Mouse (Mus musculus): ENCODE data around the gene Fbln7. TPM values are rescaled to one million over a fixed set of nuclear protein-coding genes. Genes with fewer than 3 reads are reported as not detected.

Gene Fbln7
- polyA plus RNA-seq, 1 experiment from 2014 or later = 2.1 TPM

- no peak for DNase-seq (ENCODE audit: low spot score)
These were observed 6.1 kb upstream of the Fbln7 start for GRCm38 (mm10) chr2:128856673-128857072.

DNA sequence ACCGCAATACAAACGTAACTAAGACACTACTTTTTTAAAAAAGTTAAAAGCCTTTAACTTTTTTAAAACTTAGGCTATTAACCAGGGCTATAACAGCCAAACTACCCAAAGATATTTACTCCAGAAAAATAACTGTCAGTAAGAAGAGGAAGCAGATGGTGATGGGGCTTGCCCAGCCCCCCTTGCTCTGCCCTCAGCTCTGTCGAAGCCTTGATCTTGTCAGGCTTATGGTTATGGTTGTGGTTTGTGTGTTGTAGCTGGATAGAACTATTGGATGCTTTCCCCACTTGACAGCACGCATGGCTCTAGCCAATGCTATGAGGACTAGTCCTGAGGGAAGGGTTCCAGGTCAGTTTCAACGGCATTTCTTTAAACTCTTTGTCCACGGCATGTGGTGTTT, 3.8 kb upstream of the Fbln7 start:
- 89% methylated on average over 6 of the region's 6 CpGs for WGBS
- Histone ChIP-seq H3K9me3 (ENCODE audit: control insufficient read depth, low read length) (no peaks in the 10 kb centered on the region), H3K4me3 (ENCODE audit: low read depth, low read length) (no peak overlapping the region), H3K4me2 (replicated peaks; ENCODE audit: low read depth, low read length) (no peak overlapping the region), H3K9ac (ENCODE audit: low read depth, low read length) (no peak overlapping the region), H3K4me1 (replicated peaks; ENCODE audit: control insufficient read depth, insufficient read depth, low read length) (no peaks in the 10 kb centered on the region), H3K27me3 (ENCODE audit: control insufficient read depth, insufficient read depth, low read length) (peaks cover under 1% of the 10 kb centered on the region; the same call in 1 of the 2 replicates), H3K36me3 (ENCODE audit: control insufficient read depth, insufficient read depth, low read length) (no peaks in the 10 kb centered on the region), H3K27ac (ENCODE audit: low read depth, low read length) (no peak overlapping the region)
- DNase-seq (ENCODE audit: low spot score) = no peak
- no peak for ATAC-seq (ENCODE audit: low FRiP score)

More at GRCm38 (mm10) chr2:128856673-128857072, 6.1 kb upstream of the Fbln7 start:
- Histone ChIP-seq H3K27me3 (ENCODE audit: control insufficient read depth, insufficient read depth, low read length) (no peaks in the 10 kb centered on the region), H3K4me1 (replicated peaks; ENCODE audit: control insufficient read depth, insufficient read depth, low read length) (no peaks in the 10 kb centered on the region), H3K27ac (ENCODE audit: low read depth, low read length) (no peak overlapping the region), H3K9me3 (ENCODE audit: control insufficient read depth, low read length) (no peaks in the 10 kb centered on the region), H3K36me3 (ENCODE audit: control insufficient read depth, insufficient read depth, low read length) (no peaks in the 10 kb centered on the region), H3K9ac (ENCODE audit: low read depth, low read length) (no peak overlapping the region), H3K4me2 (replicated peaks; ENCODE audit: low read depth, low read length) (no peak overlapping the region), H3K4me3 (ENCODE audit: low read depth, low read length) (no peak overlapping the region)
- WGBS = 87% methylated on average over 1 of the region's 1 CpGs
- no peak for ATAC-seq (ENCODE audit: low FRiP score)

DNA sequence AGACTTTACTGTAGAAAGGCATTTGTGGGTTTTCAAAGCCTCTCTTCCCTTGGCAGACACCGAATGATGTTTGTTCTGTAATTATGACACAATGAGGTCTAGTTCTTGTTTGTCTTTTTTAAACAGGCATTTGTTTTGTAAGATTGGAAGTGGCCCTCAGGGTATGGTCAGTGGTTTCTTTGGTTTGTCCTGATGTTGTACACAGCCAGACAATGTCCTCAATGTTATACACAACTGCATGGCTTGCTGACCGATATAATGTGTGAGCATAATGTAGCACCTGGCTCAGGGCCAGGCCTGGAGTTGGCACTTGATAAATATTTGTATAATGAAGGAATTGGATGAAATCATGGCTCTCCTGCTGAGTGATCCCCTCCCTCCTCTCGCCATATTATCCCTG, 2.9 kb upstream of the Fbln7 start:
- ATAC-seq (ENCODE audit: low FRiP score) = no peak
- no peak overlapping the region for H3K4me2 ChIP-seq (replicated peaks; ENCODE audit: low read depth, low read length)
- H3K36me3 ChIP-seq (ENCODE audit: control insufficient read depth, insufficient read depth, low read length) = no peaks in the 10 kb centered on the region
- H3K27ac ChIP-seq (ENCODE audit: low read depth, low read length) = no peak overlapping the region
- no peak overlapping the region for H3K9ac ChIP-seq (ENCODE audit: low read depth, low read length)
- H3K9me3 ChIP-seq (ENCODE audit: control insufficient read depth, low read length) = no peaks in the 10 kb centered on the region
- DNase-seq (ENCODE audit: low spot score) = no peak
- H3K4me3 ChIP-seq (ENCODE audit: low read depth, low read length) = no peak overlapping the region
- peaks cover 2% of the 10 kb centered on the region; the same call in 1 of the 2 replicates for H3K27me3 ChIP-seq (ENCODE audit: control insufficient read depth, insufficient read depth, low read length)
- H3K4me1 ChIP-seq (replicated peaks; ENCODE audit: control insufficient read depth, insufficient read depth, low read length) = no peaks in the 10 kb centered on the region
- WGBS = 92% methylated on average over 3 of the region's 3 CpGs

DNA sequence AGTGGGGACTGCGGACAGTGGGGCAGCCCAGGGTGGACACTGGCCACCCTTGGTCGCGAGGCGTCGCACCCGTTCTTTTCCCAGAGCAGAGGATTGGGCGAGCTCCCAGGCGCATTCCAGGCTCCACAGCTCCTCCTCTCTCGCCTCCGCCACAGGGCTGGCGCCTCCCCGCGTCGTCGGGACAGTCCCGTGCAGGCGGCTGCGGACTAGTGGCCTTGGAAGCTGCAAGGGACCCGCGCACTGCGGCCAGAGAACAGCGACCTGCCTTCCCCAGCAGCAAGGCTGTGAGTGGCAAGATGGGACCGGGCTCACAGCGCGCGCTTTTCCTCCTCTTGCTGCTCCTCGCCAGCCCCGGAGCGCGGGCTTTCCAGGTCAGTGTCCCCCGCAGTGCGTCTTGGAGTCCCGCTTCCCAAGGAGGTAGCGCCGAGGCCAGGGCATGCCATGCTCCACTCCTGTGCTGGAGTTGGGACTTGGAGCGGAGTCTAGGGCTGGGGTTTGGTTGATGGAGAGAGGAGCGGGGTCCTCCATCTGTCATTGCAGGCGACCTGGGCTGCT, 1.1 kb downstream of the Fbln7 start:
- H3K4me1 ChIP-seq (replicated peaks; ENCODE audit: control insufficient read depth, insufficient read depth, low read length) = no peaks in the 10 kb centered on the region
- H3K4me2 ChIP-seq (replicated peaks; ENCODE audit: low read depth, low read length) = peak overlapping the region; percentile 83
- DNase-seq (ENCODE audit: low spot score) = peak; percentile 67
- peak overlapping the region; percentile 37 for H3K4me3 ChIP-seq (ENCODE audit: low read depth, low read length)
- H3K27ac ChIP-seq (ENCODE audit: low read depth, low read length) = no peak overlapping the region
- under 1% methylated on average over 38 of the region's 38 CpGs for WGBS
- ATAC-seq (ENCODE audit: low FRiP score) = peak; percentile 81
- peaks cover 2% of the 10 kb centered on the region; the same call in 1 of the 2 replicates for H3K27me3 ChIP-seq (ENCODE audit: control insufficient read depth, insufficient read depth, low read length)
- no peaks in the 10 kb centered on the region for H3K36me3 ChIP-seq (ENCODE audit: control insufficient read depth, insufficient read depth, low read length)
- peak overlapping the region; percentile 46 for H3K9ac ChIP-seq (ENCODE audit: low read depth, low read length)
- no peaks in the 10 kb centered on the region for H3K9me3 ChIP-seq (ENCODE audit: control insufficient read depth, low read length)

DNA sequence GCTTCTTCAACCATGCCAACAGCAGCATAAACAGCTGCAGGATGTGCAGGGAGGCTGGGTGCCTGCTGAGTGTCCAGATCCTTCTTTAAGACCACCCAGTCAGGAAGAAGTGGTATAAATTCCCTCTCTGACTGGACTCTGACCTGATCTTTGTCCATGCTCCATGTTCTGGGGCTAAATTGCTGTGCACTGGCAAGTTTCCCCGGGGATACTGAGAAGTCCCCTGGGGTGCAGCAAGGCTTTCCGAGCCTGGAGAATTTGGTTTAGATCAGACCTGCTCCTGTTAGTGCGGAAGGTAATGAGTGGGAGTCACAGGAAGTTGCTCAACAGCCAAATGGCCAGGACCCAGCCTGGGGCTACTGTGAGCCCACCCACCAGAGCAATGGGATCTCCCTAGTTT, 2.3 kb downstream of the Fbln7 start:
- Histone ChIP-seq H3K27me3 (ENCODE audit: control insufficient read depth, insufficient read depth, low read length) (peaks cover 2% of the 10 kb centered on the region; the same call in 1 of the 2 replicates), H3K4me2 (replicated peaks; ENCODE audit: low read depth, low read length) (no peak overlapping the region), H3K9me3 (ENCODE audit: control insufficient read depth, low read length) (no peaks in the 10 kb centered on the region), H3K4me3 (ENCODE audit: low read depth, low read length) (no peak overlapping the region), H3K27ac (ENCODE audit: low read depth, low read length) (no peak overlapping the region), H3K36me3 (ENCODE audit: control insufficient read depth, insufficient read depth, low read length) (no peaks in the 10 kb centered on the region), H3K4me1 (replicated peaks; ENCODE audit: control insufficient read depth, insufficient read depth, low read length) (no peaks in the 10 kb centered on the region), H3K9ac (ENCODE audit: low read depth, low read length) (no peak overlapping the region)
- DNase-seq (ENCODE audit: low spot score) (no peak), ATAC-seq (ENCODE audit: low FRiP score) (no peak)
- 65% methylated on average over 3 of the region's 3 CpGs for WGBS

DNA sequence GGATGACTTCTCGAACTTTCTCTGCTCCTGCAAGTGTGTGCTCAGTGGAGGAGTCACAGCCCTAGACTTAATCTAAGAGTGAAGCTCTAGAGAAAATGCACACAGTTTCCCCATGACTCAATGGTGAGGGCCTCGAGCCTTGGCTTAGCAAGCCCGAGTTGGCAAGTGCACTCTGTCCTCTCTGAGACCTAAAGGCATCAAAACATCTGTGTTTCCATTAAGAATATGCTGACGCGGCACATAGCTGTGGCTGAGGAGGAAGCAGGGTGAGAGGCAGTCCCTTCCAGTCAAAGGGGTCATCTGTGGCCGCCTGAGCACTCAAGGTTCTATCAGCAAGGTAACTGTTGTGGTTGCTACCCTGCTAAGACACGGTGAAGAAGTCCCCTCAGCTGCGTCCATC, 8.9 kb downstream of the Fbln7 start:
- no peak overlapping the region for H3K4me2 ChIP-seq (replicated peaks; ENCODE audit: low read depth, low read length)
- no peaks in the 10 kb centered on the region for H3K9me3 ChIP-seq (ENCODE audit: control insufficient read depth, low read length)
- ATAC-seq (ENCODE audit: low FRiP score) = no peak
- H3K27me3 ChIP-seq (ENCODE audit: control insufficient read depth, insufficient read depth, low read length) = no peaks in the 10 kb centered on the region
- H3K4me1 ChIP-seq (replicated peaks; ENCODE audit: control insufficient read depth, insufficient read depth, low read length) = no peaks in the 10 kb centered on the region
- no peak overlapping the region for H3K4me3 ChIP-seq (ENCODE audit: low read depth, low read length)
- no peak overlapping the region for H3K27ac ChIP-seq (ENCODE audit: low read depth, low read length)
- H3K9ac ChIP-seq (ENCODE audit: low read depth, low read length) = no peak overlapping the region
- WGBS = 78% methylated on average over 8 of the region's 8 CpGs
- DNase-seq (ENCODE audit: low spot score) = no peak
- no peaks in the 10 kb centered on the region for H3K36me3 ChIP-seq (ENCODE audit: control insufficient read depth, insufficient read depth, low read length)

GRCm38 (mm10) chr2:128872256-128872655, 9.5 kb downstream of the Fbln7 start:
- 95% methylated on average over 9 of the region's 9 CpGs for WGBS
- H3K4me2 ChIP-seq (replicated peaks; ENCODE audit: low read depth, low read length) = no peak overlapping the region
- no peak overlapping the region for H3K4me3 ChIP-seq (ENCODE audit: low read depth, low read length)
- no peak overlapping the region for H3K9ac ChIP-seq (ENCODE audit: low read depth, low read length)
- ATAC-seq (ENCODE audit: low FRiP score) = no peak
- no peak for DNase-seq (ENCODE audit: low spot score)
- H3K27me3 ChIP-seq (ENCODE audit: control insufficient read depth, insufficient read depth, low read length) = no peaks in the 10 kb centered on the region
- no peaks in the 10 kb centered on the region for H3K4me1 ChIP-seq (replicated peaks; ENCODE audit: control insufficient read depth, insufficient read depth, low read length)
- H3K9me3 ChIP-seq (ENCODE audit: control insufficient read depth, low read length) = no peaks in the 10 kb centered on the region
- H3K36me3 ChIP-seq (ENCODE audit: control insufficient read depth, insufficient read depth, low read length) = no peaks in the 10 kb centered on the region
- no peak overlapping the region for H3K27ac ChIP-seq (ENCODE audit: low read depth, low read length)

GRCm38 (mm10) chr2:128875526-128875925, 12.7 kb downstream of the Fbln7 start:
- 83% methylated on average over 8 of the region's 8 CpGs for WGBS
- Histone ChIP-seq H3K4me2 (replicated peaks; ENCODE audit: low read depth, low read length) (no peak overlapping the region), H3K27me3 (ENCODE audit: control insufficient read depth, insufficient read depth, low read length) (no peaks in the 10 kb centered on the region), H3K9ac (ENCODE audit: low read depth, low read length) (no peak overlapping the region), H3K9me3 (ENCODE audit: control insufficient read depth, low read length) (no peaks in the 10 kb centered on the region), H3K4me1 (replicated peaks; ENCODE audit: control insufficient read depth, insufficient read depth, low read length) (no peaks in the 10 kb centered on the region), H3K27ac (ENCODE audit: low read depth, low read length) (no peak overlapping the region), H3K36me3 (ENCODE audit: control insufficient read depth, insufficient read depth, low read length) (no peaks in the 10 kb centered on the region), H3K4me3 (ENCODE audit: low read depth, low read length) (no peak overlapping the region)
- no peak for DNase-seq (ENCODE audit: low spot score)
- ATAC-seq (ENCODE audit: low FRiP score) = no peak

GRCm38 (mm10) chr2:128881236-128881635, 18.5 kb downstream of the Fbln7 start:
- ATAC-seq (ENCODE audit: low FRiP score) = no peak
- Histone ChIP-seq H3K27ac (ENCODE audit: low read depth, low read length) (no peak overlapping the region), H3K4me1 (replicated peaks; ENCODE audit: control insufficient read depth, insufficient read depth, low read length) (no peaks in the 10 kb centered on the region), H3K36me3 (ENCODE audit: control insufficient read depth, insufficient read depth, low read length) (no peaks in the 10 kb centered on the region), H3K9ac (ENCODE audit: low read depth, low read length) (no peak overlapping the region), H3K4me3 (ENCODE audit: low read depth, low read length) (no peak overlapping the region), H3K27me3 (ENCODE audit: control insufficient read depth, insufficient read depth, low read length) (no peaks in the 10 kb centered on the region), H3K9me3 (ENCODE audit: control insufficient read depth, low read length) (no peaks in the 10 kb centered on the region), H3K4me2 (replicated peaks; ENCODE audit: low read depth, low read length) (no peak overlapping the region)
- WGBS = 64% methylated on average over 4 of the region's 4 CpGs
- no peak for DNase-seq (ENCODE audit: low spot score)
